16 mouse cellular contexts compared by ENCODE assay signal in the genomic region with DNA sequence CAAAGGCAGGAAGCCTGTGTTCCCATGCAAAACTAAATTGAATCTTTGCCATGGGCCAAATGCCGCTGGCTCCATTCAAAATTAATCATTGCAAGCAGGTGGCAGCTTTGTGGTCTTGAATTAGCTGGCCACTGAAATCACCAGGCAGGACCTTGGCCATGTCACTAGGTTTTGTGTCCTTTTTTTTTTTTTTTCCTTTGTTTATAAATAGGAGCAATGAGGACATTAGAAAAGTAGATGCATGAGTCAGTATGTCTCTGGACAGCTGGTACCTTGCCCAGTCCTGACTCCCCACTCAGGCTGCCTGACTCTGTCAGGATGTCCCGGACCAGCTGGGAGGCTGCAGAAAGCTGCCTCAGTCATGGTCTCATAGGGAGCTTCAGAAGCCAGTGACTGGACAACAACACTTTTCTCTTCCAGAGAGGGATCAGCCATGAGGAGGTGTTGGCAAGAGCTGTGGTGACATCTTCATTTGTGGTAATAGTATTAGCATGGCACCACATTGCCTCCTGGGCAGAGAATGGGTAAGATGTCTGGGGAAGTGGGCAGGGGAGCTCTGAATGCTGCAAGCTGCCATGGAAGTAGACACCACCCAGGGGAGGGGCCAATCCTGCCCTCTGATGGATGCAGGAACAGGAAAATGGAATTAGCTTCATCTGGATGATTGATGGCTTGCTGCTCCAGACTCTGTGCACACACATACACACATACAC. TPM values are rescaled to one million over a fixed set of nuclear protein-coding genes. Genes with fewer than 3 reads are reported as not detected.
A peak's percentile ranks its signal among the peaks of the same experiment; 100 is the strongest.
DNase-seq lines count a peak whose midpoint lies in the region; TF ChIP-seq lines count a peak whose summit lies in the region.
"Had no signal": no experiment of that assay in that cellular context is flagged by ENCODE, and none has a peak within 500 bp of the region (broad histone marks: within the 10 kb centered on the region; RNA-seq: fewer than 3 reads in every experiment).

No protein-coding gene starts in this region.

- no peak overlapping the region for H3K27ac ChIP-seq in kidney, adult 2 months (ENCODE audit: insufficient read depth, low read depth, low read length)
- H3K27ac ChIP-seq: layer of hippocampus, adult 2 months; liver, embryonic 14.5 days had no signal

- 51% methylated on average over 2 of the region's 2 CpGs for WGBS in kidney, adult 2 months

- H3K4me1 ChIP-seq in kidney, adult 2 months (ENCODE audit: control insufficient read depth, insufficient read depth, low read length) = no peaks in the 10 kb centered on the region
- H3K4me1 ChIP-seq: megakaryocyte, embryonic 14.5 days had no signal

- H3K36me3 ChIP-seq in kidney, adult 2 months (ENCODE audit: control insufficient read depth, insufficient read depth, low read length) = no peaks in the 10 kb centered on the region
- H3K36me3 ChIP-seq: G1E had no signal

- intact Hi-C loops in heart, postnatal 36 days (cut with DNase I) = no loop called here

- no peak for TF ChIP-seq POLR2A in kidney, adult 2 months (IDR thresholded peaks at IDR 0.05; ENCODE audit: low read depth, low read length)

- peak; percentile 47 for DNase-seq in adrenal gland, adult 2 months
- no peak for DNase-seq in adrenal gland, postnatal 14 days
- peak; percentile 14 for DNase-seq in kidney, adult 2 months
- no peak for DNase-seq in kidney, postnatal 36 days
- peak; percentile 21 for DNase-seq in adrenal gland, postnatal 25 days
- peak; percentile 25 to 32 for DNase-seq in heart, postnatal 36 days
- DNase-seq in left cerebral cortex, adult 8-10 months (ENCODE audit: low spot score in 2 of 2) = no peak
- no peak for DNase-seq in frontal cortex, postnatal 14 days (ENCODE audit: low spot score in 2 of 2)
- DNase-seq: cerebellum, adult 18-20 months; kidney, adult 18-20 months; thymus, adult 2 months had no signal

- TF ChIP-seq CTCF in kidney, adult 2 months (conservative IDR thresholded peaks at IDR 0.05; ENCODE audit: insufficient read depth, insufficient read length, low read depth, low read length) = no peak

- no peak overlapping the region for H3K4me3 ChIP-seq in kidney, adult 2 months (ENCODE audit: insufficient read depth, low read depth, low read length)
- H3K4me3 ChIP-seq: layer of hippocampus, adult 2 months; megakaryocyte, embryonic 14.5 days had no signal

- H3K27me3 ChIP-seq in kidney, adult 2 months (replicated peaks; ENCODE audit: control insufficient read depth, insufficient read depth, low read length) = no peaks in the 10 kb centered on the region

RNA-seq across cellular contexts. Expression of gene Msx1, which starts 55.4 kb away (rescaled TPM):
- 1 to 10 TPM; 1.4 to 2.3 TPM for total RNA-seq in adrenal gland, adult 2 months (2021)
- polyA plus RNA-seq in adrenal gland, adult 2 months (2012; rRNA removed) = 4.5 and 5.2 TPM in 2 replicates
- total RNA-seq in adrenal gland, postnatal 14 days (2021) = 1.9 and 2.1 TPM in 2 replicates
- polyA plus RNA-seq in kidney, adult 2 months (2012; rRNA removed) = 1.0 and 1.1 TPM in 2 replicates
- total RNA-seq in adrenal gland, postnatal 25 days (2021) = 1.1 and 1.3 TPM in 2 replicates
- 1 to 10 TPM; 3.7 to 4.3 TPM for total RNA-seq in heart, postnatal 36 days (2021)
- total RNA-seq in left cerebral cortex, adult 8-10 months (2022) = 1 to 10 TPM; 2.9 to 4.5 (median 3.9) TPM
- total RNA-seq: G1E; granulocyte monocyte progenitor cell, adult 5-6 weeks had no signal
- polyA plus RNA-seq: G1E had no signal

Comparison
In these comparisons a context has a peak if more than half of its experiments do, and no peak if none do; other contexts are left out.
1. DNase-seq: peak in adrenal gland, adult 2 months (single experiment), kidney, adult 2 months (single experiment), adrenal gland, postnatal 25 days (single experiment) and heart, postnatal 36 days (2 of 2); none in adrenal gland, postnatal 14 days (single experiment), kidney, postnatal 36 days (0 of 2), left cerebral cortex, adult 8-10 months (0 of 2) and frontal cortex, postnatal 14 days (0 of 2).